Mouse (Mus musculus) intestine, embryonic 14.5 days (tissue): ENCODE data around the gene Vwa3a. TPM values are rescaled to one million over a fixed set of nuclear protein-coding genes. Genes with fewer than 3 reads are reported as not detected.

Experiments used
- ATAC-seq: fragments of 200-750 bp; cut with Nextera tagmentation; replicated peaks from 2 replicates; pipeline ENCODE4 v1.8.0; 2017; ENCODE audit warnings: low read depth, moderate number of reproducible peaks, moderate TSS enrichment, moderate library complexity; ENCODE audit not compliant: low FRiP score, low TSS enrichment
- DNase-seq: peaks from one replicate; pipeline ENCODE4 v3.0.0-alpha.2; 2018; ENCODE audit warnings: low spot score
- H3K27ac ChIP-seq: fragments of 300-500 bp; sonication (generic); 2 replicates; pipeline ENCODE4 v1.5.1; 2014; ENCODE audit warnings: low read depth, mild to moderate bottlenecking, control low read depth
- H3K27me3 ChIP-seq: fragments of 300-500 bp; sonication (generic); replicated peaks from 2 replicates; pipeline ENCODE4 v1.6.1; 2014; ENCODE audit warnings: low read length, control low read depth; ENCODE audit not compliant: control insufficient read depth, insufficient read depth
- H3K36me3 ChIP-seq: fragments of 300-500 bp; sonication (generic); 2 replicates; pipeline ENCODE4 v1.6.1; 2014; ENCODE audit warnings: low read length, control low read depth; ENCODE audit not compliant: control insufficient read depth, insufficient read depth
- H3K4me1 ChIP-seq: fragments of 300-500 bp; sonication (generic); replicated peaks from 2 replicates; pipeline ENCODE4 v1.6.1; 2014; ENCODE audit warnings: low read length, control low read depth, mixed read lengths; ENCODE audit not compliant: control insufficient read depth, insufficient read depth
- H3K4me2 ChIP-seq: fragments of 300-500 bp; sonication (generic); 2 replicates; pipeline ENCODE4 v1.6.1; 2014; ENCODE audit warnings: low read length
- H3K4me3 ChIP-seq: fragments of 300-500 bp; sonication (generic); 2 replicates; pipeline ENCODE4 v1.5.1; 2014; ENCODE audit warnings: low read depth, low read length, control low read depth, mixed read lengths
- H3K9ac ChIP-seq: fragments of 300-500 bp; sonication (generic); 2 replicates; pipeline ENCODE4 v1.6.1; 2014; ENCODE audit warnings: mild to moderate bottlenecking, low read length
- H3K9me3 ChIP-seq: fragments of 300-500 bp; sonication (generic); 2 replicates; pipeline ENCODE4 v1.6.1; 2016; ENCODE audit warnings: low read length, control low read depth; ENCODE audit not compliant: control insufficient read depth
- WGBS: fragments of 180-500 bp; shearing (Covaris S2); extraction: QIAGEN DNeasy Blood & Tissue Kit; methylation state at CpG from one replicate; pipeline ENCODE4 v1.1.7; 2014; 5-methylcytosine and 5-hydroxymethylcytosine counted together
- polyA plus RNA-seq: library from polyadenylated mRNA; unstranded; fragments of >200 nt; fragmentation: Nextera tagmentation; extraction: Ambion mirVana; gene quantifications from 2 replicates; pipeline ENCODE4 v1.2.1, GENCODE M21; 2014

The Vwa3a gene
- polyA plus RNA-seq, 1 experiment from 2014 or later = 0.32 TPM

GRCm38 (mm10) chr7:120834863-120835372 lies 95.8 kb downstream of the Vwa3a start:
- H3K27me3 ChIP-seq = no peaks in the 10 kb centered on the region
- WGBS = 11% methylated on average over 14 of the region's 14 CpGs

GRCm38 (mm10) chr7:120835449-120836359 lies 96.6 kb downstream of the Vwa3a start:
- Histone ChIP-seq H3K4me2 (peak overlapping the region; percentile 64), H3K4me3 (peak overlapping the region; percentile 54), H3K36me3 (no peaks in the 10 kb centered on the region), H3K27ac (peak overlapping the region; percentile 79), H3K9me3 (no peaks in the 10 kb centered on the region), H3K27me3 (no peaks in the 10 kb centered on the region), H3K9ac (peak overlapping the region; percentile 48), H3K4me1 (peaks cover 5% of the 10 kb centered on the region)
- DNase-seq = peak; percentile 100
- peak; percentile 89 for ATAC-seq
- WGBS = under 1% methylated on average over 41 of the region's 41 CpGs

More at GRCm38 (mm10) chr7:120834863-120835372, 95.8 kb downstream of the Vwa3a start:
- no peaks in the 10 kb centered on the region for H3K9me3 ChIP-seq
- no peaks in the 10 kb centered on the region for H3K36me3 ChIP-seq
- H3K9ac ChIP-seq = peak overlapping the region; percentile 46
- H3K4me2 ChIP-seq = peak overlapping the region; percentile 58
- DNase-seq (peak; percentile 90), ATAC-seq (peak; percentile 84)
- peak overlapping the region; percentile 79 for H3K27ac ChIP-seq
- H3K4me1 ChIP-seq = peaks cover 5% of the 10 kb centered on the region
- peak overlapping the region; percentile 54 for H3K4me3 ChIP-seq

- peak overlapping the region; percentile 64 for H3K4me2 ChIP-seq
- peaks cover under 1% of the 10 kb centered on the region for H3K4me1 ChIP-seq
- no peaks in the 10 kb centered on the region for H3K36me3 ChIP-seq
- 5% methylated on average over 12 of the region's 12 CpGs for WGBS
- H3K9me3 ChIP-seq = no peaks in the 10 kb centered on the region
- peak overlapping the region; percentile 48 for H3K9ac ChIP-seq
- H3K27me3 ChIP-seq = no peaks in the 10 kb centered on the region
- ATAC-seq = no peak
- peak; percentile 62 for DNase-seq
- peak overlapping the region; percentile 54 for H3K4me3 ChIP-seq
- H3K27ac ChIP-seq = no peak overlapping the region
These were observed 97.2 kb downstream of the Vwa3a start for GRCm38 (mm10) chr7:120836361-120836760.

GRCm38 (mm10) chr7:120838436-120839160 lies 99.5 kb downstream of the Vwa3a start:
- H3K9ac ChIP-seq = no peak overlapping the region
- no peak overlapping the region for H3K4me3 ChIP-seq
- H3K27ac ChIP-seq = no peak overlapping the region
- no peaks in the 10 kb centered on the region for H3K9me3 ChIP-seq
- no peak for DNase-seq
- ATAC-seq = no peak
- WGBS = 63% methylated on average over 5 of the region's 5 CpGs
- H3K27me3 ChIP-seq = no peaks in the 10 kb centered on the region
- no peak overlapping the region for H3K4me2 ChIP-seq
- H3K36me3 ChIP-seq = no peaks in the 10 kb centered on the region
- no peaks in the 10 kb centered on the region; the same call in 1 of the 2 replicates for H3K4me1 ChIP-seq

- 88% methylated on average over 2 of the region's 2 CpGs for WGBS
- no peaks in the 10 kb centered on the region for H3K36me3 ChIP-seq
- ATAC-seq = no peak
- H3K4me3 ChIP-seq = no peak overlapping the region
- no peak overlapping the region for H3K27ac ChIP-seq
- no peak overlapping the region for H3K4me2 ChIP-seq
- H3K9ac ChIP-seq = no peak overlapping the region
- no peaks in the 10 kb centered on the region for H3K27me3 ChIP-seq
- peaks cover 8% of the 10 kb centered on the region; the same call in 1 of the 2 replicates for H3K4me1 ChIP-seq
- H3K9me3 ChIP-seq = no peaks in the 10 kb centered on the region
- DNase-seq = no peak
These were observed 100.7 kb downstream of the Vwa3a start for GRCm38 (mm10) chr7:120839786-120840185.

- H3K27ac ChIP-seq = peak within 1 kb of the TSS; percentile 94
- no peaks in the 10 kb centered on the region for H3K9me3 ChIP-seq
- H3K4me1 ChIP-seq = peaks cover 11% of the 10 kb centered on the region; the same call in 1 of the 2 replicates
- DNase-seq = peak; percentile 96
- H3K9ac ChIP-seq = peak within 1 kb of the TSS; percentile 83
- H3K4me2 ChIP-seq = peak within 1 kb of the TSS; percentile 71
- WGBS = 3% methylated on average over 35 of the region's 35 CpGs
- ATAC-seq = peak; percentile 96
- H3K36me3 ChIP-seq = peaks cover 2% of the 10 kb centered on the region; the same call in 1 of the 2 replicates
- H3K4me3 ChIP-seq = peak within 1 kb of the TSS; percentile 72
- H3K27me3 ChIP-seq = no peaks in the 10 kb centered on the region
These were observed 103.4 kb downstream of the Vwa3a start, which contains the start of gene Eef2k for GRCm38 (mm10) chr7:120842345-120843036. Gene Eef2k (plus strand): TSS chr7:120842831.

- Histone ChIP-seq H3K4me3 (peak overlapping the region; percentile 72), H3K4me1 (peaks cover 11% of the 10 kb centered on the region; the same call in 1 of the 2 replicates), H3K9me3 (no peaks in the 10 kb centered on the region), H3K27me3 (no peaks in the 10 kb centered on the region), H3K27ac (peak overlapping the region; percentile 94), H3K36me3 (peaks cover 4% of the 10 kb centered on the region; the same call in 1 of the 2 replicates), H3K9ac (peak overlapping the region; percentile 83), H3K4me2 (peak overlapping the region; percentile 71)
- peak; percentile 70 for ATAC-seq
- peak; percentile 91 for DNase-seq
- 0% methylated on average over 37 of the region's 40 CpGs for WGBS
These were observed 104.0 kb downstream of the Vwa3a start for GRCm38 (mm10) chr7:120843037-120843621.
